Mouse (Mus musculus) ES-Bruce4 (cell line): ENCODE measurements at regions not wholly inside any gene's neighbourhood (a gene's known extent, or its start where the extent isn't known, plus 50 kb on each side); places are given as distances from the start of the nearest gene placed in this dataset.

Experiments used
- CTCF ChIP-seq: IDR thresholded peaks from one replicate; pipeline ENCODE4 v1.8.1; 2011; ENCODE audit warnings: low read depth, low read length
- EP300 ChIP-seq: IDR thresholded peaks from 2 replicates; pipeline ENCODE4 v1.6.1; 2011; ENCODE audit warnings: low read depth, low read length; ENCODE audit not compliant: insufficient read depth
- POLR2A ChIP-seq: IDR thresholded peaks from one replicate; pipeline ENCODE4 v1.8.1; 2011; ENCODE audit warnings: low read length; ENCODE audit not compliant: insufficient read depth

DNA sequence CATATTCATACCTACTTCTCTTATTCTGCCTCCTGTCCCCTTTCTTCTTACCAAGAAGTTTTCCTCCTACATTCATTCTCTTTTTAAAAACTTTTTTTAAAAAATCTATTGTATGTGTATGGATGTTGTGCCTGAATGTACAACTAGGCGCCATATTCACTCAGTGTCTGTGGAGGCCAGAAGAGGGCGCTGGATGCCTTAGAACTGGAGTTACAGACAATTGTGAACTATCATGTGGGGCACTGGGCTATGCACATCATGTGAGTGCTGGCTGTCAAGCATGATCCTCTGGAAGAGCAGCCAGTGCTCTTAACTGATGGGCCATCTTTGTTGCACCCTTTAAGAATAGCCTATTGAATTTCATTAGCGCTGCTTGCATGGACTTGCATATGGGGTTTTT lies 172.6 kb upstream of the Dapk1 start:
- TF ChIP-seq CTCF (peak; percentile 45), POLR2A (no peak), EP300 (no peak)
